Mouse (Mus musculus) layer of hippocampus, adult 9-11 months (tissue): ENCODE measurements at regions not wholly inside any gene's neighbourhood (a gene's known extent, or its start where the extent isn't known, plus 50 kb on each side); places are given as distances from the start of the nearest gene placed in this dataset.
A peak's percentile ranks its signal among the peaks of the same experiment; 100 is the strongest.

ENCODE experiments used
- DNase-seq: peaks from one replicate; pipeline ENCODE4 v3.0.0; 2022

- DNase-seq, result no peak
Measured at GRCm38 (mm10) chr2:21267149-21267761, 61.7 kb downstream of the Thnsl1 start.

GRCm38 (mm10) chr2:21269989-21270846, 64.7 kb downstream of the Thnsl1 start:
- DNase-seq, result no peak

GRCm38 (mm10) chr2:21273416-21273815, 67.9 kb downstream of the Thnsl1 start:
- DNase-seq, result no peak

GRCm38 (mm10) chr2:21275315-21275714, 69.8 kb downstream of the Thnsl1 start:
- DNase-seq, result no peak

GRCm38 (mm10) chr2:21280794-21281420, 75.4 kb downstream of the Thnsl1 start:
- DNase-seq, result peak; percentile 69

- DNase-seq, result no peak
Measured at GRCm38 (mm10) chr2:21282505-21283200, 77.1 kb downstream of the Thnsl1 start.

GRCm38 (mm10) chr2:21284881-21285280, 79.4 kb downstream of the Thnsl1 start:
- DNase-seq, result no peak

GRCm38 (mm10) chr2:21287786-21288185, 79.6 kb upstream of the Gpr158 start:
- DNase-seq, result no peak

GRCm38 (mm10) chr2:21292669-21293151, 74.6 kb upstream of the Gpr158 start:
- peak; percentile 57 for DNase-seq

- no peak for DNase-seq
Measured at GRCm38 (mm10) chr2:21294002-21294401, 73.3 kb upstream of the Gpr158 start.

- no peak for DNase-seq
Measured at GRCm38 (mm10) chr2:21299681-21300080, 67.7 kb upstream of the Gpr158 start.
